Mouse (Mus musculus): ENCODE measurements around the gene Wdr20rt. TPM values are rescaled to one million over a fixed set of nuclear protein-coding genes. Genes with fewer than 3 reads are reported as not detected.
"Not testable (repeated sequence)": the region's sequence is repeated elsewhere in the genome, so short reads cannot be mapped to it uniquely, and the experiment has no call there.

The Wdr20rt gene
- not detected in 2 replicates for polyA plus RNA-seq (2012; ENCODE audit: insufficient read depth, insufficient read length, missing spikeins)

GRCm38 (mm10) chr12:65225467-65225945, at the start of gene Wdr20rt:
Gene Wdr20rt, plus strand, starts transcription at chr12:65225517.
- Histone ChIP-seq H3K4me1 (ENCODE audit: control insufficient read depth, insufficient read depth, insufficient read length, low read length) (no peaks in the 10 kb centered on the region), H3K4me3 (ENCODE audit: insufficient read depth, low read depth, low read length) (no peak within 1 kb of the TSS), H3K27ac (replicated peaks; ENCODE audit: low read depth, low read length) (no peak within 1 kb of the TSS)

DNA sequence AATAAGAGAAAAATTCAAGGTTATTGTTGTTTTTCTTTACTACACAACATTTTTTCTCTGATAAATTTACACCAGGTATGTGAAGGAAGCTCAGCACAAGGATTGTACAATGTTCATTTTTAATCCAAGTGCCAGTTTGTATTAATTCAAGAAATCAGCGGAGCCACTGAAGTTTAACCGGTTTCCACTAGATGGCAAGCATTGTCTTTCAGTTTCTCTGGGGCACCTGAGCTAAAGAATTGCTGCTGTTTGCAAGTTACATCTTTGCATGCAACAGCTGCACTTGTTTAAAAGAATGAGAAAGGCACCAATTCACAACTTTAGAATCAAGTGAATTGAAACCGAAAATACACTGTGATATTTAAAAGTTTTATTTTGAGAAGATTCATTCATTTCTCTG, 38.0 kb upstream of the Wdr20rt start:
- Histone ChIP-seq H3K27ac (replicated peaks; ENCODE audit: low read depth, low read length) (no peak overlapping the region), H3K4me1 (ENCODE audit: control insufficient read depth, insufficient read depth, insufficient read length, low read length) (no peaks in the 10 kb centered on the region), H3K4me3 (ENCODE audit: insufficient read depth, low read depth, low read length) (no peak overlapping the region)

- Histone ChIP-seq H3K4me3 (ENCODE audit: insufficient read depth, low read depth, low read length) (no peak overlapping the region), H3K27ac (replicated peaks; ENCODE audit: low read depth, low read length) (no peak overlapping the region), H3K4me1 (ENCODE audit: control insufficient read depth, insufficient read depth, insufficient read length, low read length) (no peaks in the 10 kb centered on the region)
Observed at GRCm38 (mm10) chr12:65189213-65189612, 36.1 kb upstream of the Wdr20rt start.

DNA sequence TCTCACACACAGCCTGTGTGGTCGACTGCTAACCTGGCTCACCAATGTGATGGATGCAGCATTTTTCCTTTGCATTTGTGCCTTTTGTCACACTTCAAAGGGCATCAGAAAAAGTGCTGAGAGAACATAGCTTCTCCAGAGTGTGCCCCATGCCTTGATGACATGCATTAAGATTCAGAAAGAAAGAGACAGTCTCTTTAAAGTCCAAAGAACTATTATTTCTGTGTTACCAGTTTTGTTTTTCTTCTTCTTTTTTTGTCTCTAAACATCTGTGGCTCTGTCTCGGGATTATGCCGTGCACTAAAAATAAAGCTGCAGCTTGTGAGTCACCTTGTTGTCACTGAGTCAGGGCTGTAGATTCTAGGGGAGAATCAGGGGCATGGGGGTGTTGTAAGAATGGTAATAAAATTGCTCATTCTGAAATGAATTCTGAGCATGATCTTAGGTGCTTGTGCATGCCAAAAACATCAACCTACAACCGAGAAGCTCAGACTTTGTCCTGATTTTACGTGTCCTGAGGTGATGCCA, 31.2 kb upstream of the Wdr20rt start:
- Histone ChIP-seq H3K4me1 (ENCODE audit: control insufficient read depth, insufficient read depth, insufficient read length, low read length) (no peaks in the 10 kb centered on the region), H3K27ac (replicated peaks; ENCODE audit: low read depth, low read length) (no peak overlapping the region), H3K4me3 (ENCODE audit: insufficient read depth, low read depth, low read length) (no peak overlapping the region)

GRCm38 (mm10) chr12:65201812-65202211, 23.5 kb upstream of the Wdr20rt start:
- no peak overlapping the region for H3K4me3 ChIP-seq (ENCODE audit: insufficient read depth, low read depth, low read length)
- no peaks in the 10 kb centered on the region for H3K4me1 ChIP-seq (ENCODE audit: control insufficient read depth, insufficient read depth, insufficient read length, low read length)
- no peak overlapping the region for H3K27ac ChIP-seq (replicated peaks; ENCODE audit: low read depth, low read length)

GRCm38 (mm10) chr12:65206431-65206830, 18.9 kb upstream of the Wdr20rt start:
- Histone ChIP-seq H3K27ac (replicated peaks; ENCODE audit: low read depth, low read length) (no peak overlapping the region), H3K4me3 (ENCODE audit: insufficient read depth, low read depth, low read length) (no peak overlapping the region), H3K4me1 (ENCODE audit: control insufficient read depth, insufficient read depth, insufficient read length, low read length) (no peaks in the 10 kb centered on the region)

DNA sequence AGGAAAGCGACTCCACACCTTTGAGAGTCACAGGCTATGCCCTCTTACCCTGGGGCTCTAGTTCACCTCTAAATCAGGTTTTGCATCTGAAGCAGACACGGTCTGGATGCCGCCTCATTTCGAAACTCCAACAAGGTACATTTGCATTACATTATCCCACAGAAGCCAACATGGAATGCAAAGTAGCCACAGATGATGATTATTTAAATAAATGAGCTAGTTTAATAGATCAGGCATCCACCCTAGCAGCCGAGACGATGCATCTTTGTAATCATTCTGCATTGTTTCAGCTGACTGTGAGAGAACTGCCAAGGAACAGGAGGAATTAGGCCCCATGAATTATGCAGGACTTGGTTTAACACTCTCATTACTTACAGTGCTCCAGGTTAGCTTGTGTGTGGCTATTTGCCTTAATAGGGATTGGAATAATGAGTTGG, 8.9 kb upstream of the Wdr20rt start:
- Histone ChIP-seq H3K27ac (replicated peaks; ENCODE audit: low read depth, low read length) (no peak overlapping the region), H3K4me3 (ENCODE audit: insufficient read depth, low read depth, low read length) (no peak overlapping the region), H3K4me1 (ENCODE audit: control insufficient read depth, insufficient read depth, insufficient read length, low read length) (no peaks in the 10 kb centered on the region)

GRCm38 (mm10) chr12:65228628-65229027, 3.3 kb downstream of the Wdr20rt start:
- Histone ChIP-seq H3K4me1 (ENCODE audit: control insufficient read depth, insufficient read depth, insufficient read length, low read length) (no peaks in the 10 kb centered on the region), H3K27ac (replicated peaks; ENCODE audit: low read depth, low read length) (no peak overlapping the region), H3K4me3 (ENCODE audit: insufficient read depth, low read depth, low read length) (no peak overlapping the region)

DNA sequence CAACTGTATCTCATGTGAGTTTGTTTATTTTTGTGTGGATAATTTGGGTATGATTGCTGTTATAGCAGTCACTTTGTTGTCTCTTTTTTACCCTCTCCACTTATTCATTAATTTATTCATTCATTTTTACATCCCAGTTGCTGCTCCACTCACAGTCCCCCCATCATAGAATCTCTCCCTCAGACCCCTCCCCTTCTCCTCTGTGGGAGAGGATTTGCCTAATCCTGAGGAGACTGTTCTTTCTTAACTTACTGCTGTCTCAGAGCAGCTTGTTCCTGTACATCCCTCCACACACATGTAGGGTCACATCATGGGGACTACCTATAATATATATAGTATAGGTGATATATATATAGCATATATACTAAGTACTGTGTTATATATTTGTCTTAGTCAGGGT, 3.7 kb downstream of the Wdr20rt start:
- Histone ChIP-seq H3K4me3 (ENCODE audit: insufficient read depth, low read depth, low read length) (no peak overlapping the region), H3K27ac (replicated peaks; ENCODE audit: low read depth, low read length) (no peak overlapping the region), H3K4me1 (ENCODE audit: control insufficient read depth, insufficient read depth, insufficient read length, low read length) (no peaks in the 10 kb centered on the region)

GRCm38 (mm10) chr12:65232801-65233200, 7.5 kb downstream of the Wdr20rt start:
- not testable (repeated sequence) for H3K4me3 ChIP-seq (ENCODE audit: insufficient read depth, low read depth, low read length); H3K4me1 ChIP-seq (ENCODE audit: control insufficient read depth, insufficient read depth, insufficient read length, low read length)

GRCm38 (mm10) chr12:65250116-65250738, 24.9 kb downstream of the Wdr20rt start:
- Histone ChIP-seq H3K4me3 (ENCODE audit: insufficient read depth, low read depth, low read length) (no peak overlapping the region), H3K4me1 (ENCODE audit: control insufficient read depth, insufficient read depth, insufficient read length, low read length) (no peaks in the 10 kb centered on the region), H3K27ac (replicated peaks; ENCODE audit: low read depth, low read length) (no peak overlapping the region)

More at GRCm38 (mm10) chr12:65232801-65233200, 7.5 kb downstream of the Wdr20rt start:
- H3K27ac ChIP-seq (replicated peaks; ENCODE audit: low read depth, low read length) = not testable (repeated sequence)

DNA sequence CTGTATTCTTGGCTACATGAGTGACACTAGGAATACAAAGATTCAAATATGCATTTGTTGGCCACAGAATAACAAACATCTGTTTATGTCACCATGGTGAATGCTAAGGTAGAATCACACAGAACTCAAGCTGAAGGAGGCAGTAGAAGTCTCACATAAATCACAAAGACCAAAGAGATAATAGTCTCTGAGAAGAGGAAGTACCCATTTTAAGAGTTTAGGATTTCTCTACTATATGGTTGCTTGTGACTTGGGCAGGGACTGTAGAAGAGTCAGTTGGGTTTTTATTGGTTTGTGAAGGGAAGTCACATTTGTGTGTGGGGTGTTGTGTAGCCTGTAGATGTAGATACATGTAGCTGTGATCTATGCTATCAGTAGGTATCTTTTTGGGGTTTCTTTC, 31.6 kb downstream of the Wdr20rt start:
- no peak overlapping the region for H3K4me3 ChIP-seq (ENCODE audit: insufficient read depth, low read depth, low read length)
- H3K4me1 ChIP-seq (ENCODE audit: control insufficient read depth, insufficient read depth, insufficient read length, low read length) = no peaks in the 10 kb centered on the region
- H3K27ac ChIP-seq (replicated peaks; ENCODE audit: low read depth, low read length) = no peak overlapping the region

- no peaks in the 10 kb centered on the region for H3K4me1 ChIP-seq (ENCODE audit: control insufficient read depth, insufficient read depth, insufficient read length, low read length)
- peak overlapping the region; percentile 7 for H3K27ac ChIP-seq (replicated peaks; ENCODE audit: low read depth, low read length)
- H3K4me3 ChIP-seq (ENCODE audit: insufficient read depth, low read depth, low read length) = peak overlapping the region; percentile 27; the same call in 1 of the 2 replicates
Observed at GRCm38 (mm10) chr12:65258212-65259138, 33.2 kb downstream of the Wdr20rt start.

GRCm38 (mm10) chr12:65259139-65260111, 34.1 kb downstream of the Wdr20rt start:
- Histone ChIP-seq H3K4me3 (ENCODE audit: insufficient read depth, low read depth, low read length) (peak overlapping the region; percentile 27; the same call in 1 of the 2 replicates), H3K4me1 (ENCODE audit: control insufficient read depth, insufficient read depth, insufficient read length, low read length) (no peaks in the 10 kb centered on the region), H3K27ac (replicated peaks; ENCODE audit: low read depth, low read length) (no peak overlapping the region)

Data from brown adipose tissue, adult 24 weeks (tissue).